Mouse (Mus musculus) embryo, embryonic 11 days (tissue): Measurements from ENCODE around the gene Nudt10.
A peak's percentile ranks its signal among the peaks of the same experiment; 100 is the strongest.
"Not testable (repeated sequence)": the region's sequence is repeated elsewhere in the genome, so short reads cannot be mapped to it uniquely, and the experiment has no call there.

ENCODE experiments used
- DNase-seq: peaks from one replicate; pipeline ENCODE4 v3.0.0-alpha.2; 2015

Nudt10 gene

DNA sequence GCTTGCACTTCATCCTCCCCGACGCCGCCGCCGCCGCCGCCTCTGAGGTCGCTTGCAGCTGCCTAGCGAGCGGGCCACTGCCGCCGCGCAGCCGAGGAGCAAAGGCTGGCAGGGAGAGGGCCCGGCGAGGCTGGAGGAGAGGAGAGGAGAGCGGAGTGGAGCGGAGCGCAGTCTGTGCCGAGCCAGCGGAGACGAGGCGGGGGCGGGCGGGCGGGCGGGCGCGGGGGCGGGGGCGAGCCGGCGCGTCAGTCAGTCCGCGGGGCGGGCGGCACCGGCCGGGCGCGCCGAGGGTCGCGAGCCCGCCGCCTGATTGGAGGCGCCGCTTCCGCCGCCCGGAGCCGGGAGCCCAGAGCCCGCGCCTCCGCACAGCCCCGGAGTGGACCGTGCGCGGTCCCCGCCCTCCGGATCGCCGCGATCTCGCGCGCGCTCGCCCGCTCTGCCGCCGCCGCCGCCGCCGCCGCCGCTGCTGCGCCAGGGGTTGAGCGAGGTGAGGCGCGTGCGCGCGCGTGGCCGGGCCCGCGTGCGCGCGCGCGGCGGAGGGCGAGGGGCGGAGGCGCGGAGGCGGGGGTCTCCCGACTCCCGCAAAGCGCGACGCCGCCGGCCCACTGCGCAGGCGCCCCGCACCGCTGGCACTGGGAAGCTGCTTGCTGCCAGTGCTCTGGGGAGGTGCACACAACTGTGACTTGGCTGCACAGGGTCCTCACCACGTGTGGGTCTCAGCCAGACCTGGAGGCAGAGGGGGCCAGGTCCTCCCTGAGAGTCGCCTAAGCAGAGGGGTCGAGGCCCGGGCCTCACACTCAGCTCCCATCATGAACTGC is at the start of gene Nudt10:
Nudt10 (minus strand) TSS at position 193 of the 818 bp plus-strand sequence.
- not testable (repeated sequence) for DNase-seq

DNA sequence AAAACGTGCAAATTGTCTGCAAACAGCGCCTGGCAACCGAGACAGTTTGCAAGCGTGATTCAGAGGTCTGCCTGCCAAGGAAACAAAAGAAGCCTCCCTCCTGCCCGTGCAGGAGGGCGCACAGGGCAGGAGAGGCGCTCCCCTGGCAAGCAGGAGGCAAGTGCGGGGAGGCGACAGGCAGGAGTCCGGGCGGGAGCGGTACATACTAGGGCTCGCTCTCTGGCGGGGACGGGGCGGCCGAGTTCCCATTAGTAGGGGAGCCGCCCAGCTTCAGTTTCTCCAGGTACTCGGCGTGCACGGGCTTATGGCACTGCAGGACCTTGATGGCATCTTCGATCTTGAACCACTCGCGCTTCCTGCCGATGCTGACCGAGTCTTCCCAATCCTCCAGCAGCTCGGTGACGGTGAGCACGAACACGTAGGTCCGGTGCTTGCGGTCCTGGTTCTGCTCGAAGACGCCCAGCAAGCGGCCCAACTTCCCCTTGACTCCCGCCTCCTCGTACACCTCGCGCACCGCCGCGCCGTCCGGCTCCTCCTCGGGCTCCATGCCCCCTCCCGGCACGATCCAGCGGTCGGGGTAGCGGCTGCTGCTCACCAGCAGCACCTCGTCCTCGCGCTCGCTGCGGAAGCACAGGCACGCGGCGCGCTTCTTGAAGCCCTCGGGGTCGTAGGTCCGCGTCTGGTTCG is 536 bp downstream of the Nudt10 start:
- DNase-seq = not testable (repeated sequence)

DNA sequence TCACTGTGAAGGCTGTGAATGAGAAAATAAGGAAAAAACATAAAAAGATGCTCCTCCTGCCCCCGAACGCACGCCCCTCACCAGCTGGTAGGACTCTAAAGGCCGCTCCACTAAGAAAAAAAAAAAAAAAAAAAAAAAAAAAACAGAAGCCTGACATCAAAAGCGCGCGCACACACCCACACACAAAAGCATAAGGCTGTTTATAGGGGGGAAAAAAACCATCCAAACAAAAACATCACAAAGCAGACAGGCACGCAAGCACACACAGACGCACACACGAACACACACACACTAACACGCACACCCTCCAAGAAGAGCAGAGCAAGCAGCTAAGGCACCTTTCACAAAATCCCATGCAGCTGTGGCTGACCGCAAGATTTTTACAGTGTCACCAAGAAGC is 1.1 kb downstream of the Nudt10 start:
- peak; percentile 5 for DNase-seq
